Mouse (Mus musculus): ENCODE results near the gene Gm10553. TPM values are rescaled to one million over a fixed set of nuclear protein-coding genes. Genes with fewer than 3 reads are reported as not detected.
"Not testable (repeated sequence)": the region's sequence is repeated elsewhere in the genome, so short reads cannot be mapped to it uniquely, and the experiment has no call there.

Gm10553 gene
- polyA plus RNA-seq, 1 experiment from 2014 or later = not detected

GRCm38 (mm10) chr1:85106013-85106412, 6.0 kb downstream of the Gm10553 start:
- H3K27me3 ChIP-seq (replicated peaks; ENCODE audit: control insufficient read depth, insufficient read depth, low read length); H3K36me3 ChIP-seq (ENCODE audit: control insufficient read depth, insufficient read depth, low read length); H3K4me1 ChIP-seq (ENCODE audit: control insufficient read depth, insufficient read depth, low read length); H3K4me3 ChIP-seq (ENCODE audit: low read length); H3K4me2 ChIP-seq (ENCODE audit: low read depth, low read length); ATAC-seq; H3K9ac ChIP-seq (ENCODE audit: low read depth, low read length); H3K9me3 ChIP-seq (ENCODE audit: control insufficient read depth, low read length); H3K27ac ChIP-seq (ENCODE audit: low read length): not testable (repeated sequence)
- WGBS = 68% methylated on average over 5 of the region's 6 CpGs

GRCm38 (mm10) chr1:85109753-85110152, 9.8 kb downstream of the Gm10553 start, which contains the start of gene A530032D15Rik:
Gene A530032D15Rik (minus strand): TSS chr1:85109853.
- not testable (repeated sequence) for ATAC-seq; H3K4me2 ChIP-seq (ENCODE audit: low read depth, low read length); H3K9me3 ChIP-seq (ENCODE audit: control insufficient read depth, low read length); H3K27me3 ChIP-seq (replicated peaks; ENCODE audit: control insufficient read depth, insufficient read depth, low read length); H3K4me1 ChIP-seq (ENCODE audit: control insufficient read depth, insufficient read depth, low read length); H3K4me3 ChIP-seq (ENCODE audit: low read length); H3K27ac ChIP-seq (ENCODE audit: low read length); H3K36me3 ChIP-seq (ENCODE audit: control insufficient read depth, insufficient read depth, low read length); H3K9ac ChIP-seq (ENCODE audit: low read depth, low read length)
- 80% methylated on average over 1 of the region's 7 CpGs for WGBS

GRCm38 (mm10) chr1:85110876-85111275, 10.9 kb downstream of the Gm10553 start:
- not testable (repeated sequence) for H3K36me3 ChIP-seq (ENCODE audit: control insufficient read depth, insufficient read depth, low read length); H3K4me1 ChIP-seq (ENCODE audit: control insufficient read depth, insufficient read depth, low read length); H3K27me3 ChIP-seq (replicated peaks; ENCODE audit: control insufficient read depth, insufficient read depth, low read length); H3K4me2 ChIP-seq (ENCODE audit: low read depth, low read length); H3K9me3 ChIP-seq (ENCODE audit: control insufficient read depth, low read length); H3K9ac ChIP-seq (ENCODE audit: low read depth, low read length); H3K4me3 ChIP-seq (ENCODE audit: low read length); ATAC-seq; H3K27ac ChIP-seq (ENCODE audit: low read length)
- 78% methylated on average over 2 of the region's 3 CpGs for WGBS

- H3K9ac ChIP-seq (ENCODE audit: low read depth, low read length); H3K9me3 ChIP-seq (ENCODE audit: control insufficient read depth, low read length); H3K4me3 ChIP-seq (ENCODE audit: low read length); H3K4me1 ChIP-seq (ENCODE audit: control insufficient read depth, insufficient read depth, low read length); ATAC-seq; H3K4me2 ChIP-seq (ENCODE audit: low read depth, low read length); H3K27ac ChIP-seq (ENCODE audit: low read length); H3K27me3 ChIP-seq (replicated peaks; ENCODE audit: control insufficient read depth, insufficient read depth, low read length); H3K36me3 ChIP-seq (ENCODE audit: control insufficient read depth, insufficient read depth, low read length): not testable (repeated sequence)
- WGBS = 67% methylated on average over 9 of the region's 10 CpGs
Observed at GRCm38 (mm10) chr1:85111572-85111971, 11.6 kb downstream of the Gm10553 start.

- not testable (repeated sequence) for H3K4me3 ChIP-seq (ENCODE audit: low read length); H3K27ac ChIP-seq (ENCODE audit: low read length); H3K9me3 ChIP-seq (ENCODE audit: control insufficient read depth, low read length); ATAC-seq; H3K4me1 ChIP-seq (ENCODE audit: control insufficient read depth, insufficient read depth, low read length); H3K4me2 ChIP-seq (ENCODE audit: low read depth, low read length); H3K36me3 ChIP-seq (ENCODE audit: control insufficient read depth, insufficient read depth, low read length); H3K9ac ChIP-seq (ENCODE audit: low read depth, low read length); H3K27me3 ChIP-seq (replicated peaks; ENCODE audit: control insufficient read depth, insufficient read depth, low read length)
- 86% methylated on average over 7 of the region's 7 CpGs for whole genome bisulfite sequencing
Observed at GRCm38 (mm10) chr1:85112266-85112665, 12.3 kb downstream of the Gm10553 start.

- not testable (repeated sequence) for H3K9me3 ChIP-seq (ENCODE audit: control insufficient read depth, low read length); H3K27ac ChIP-seq (ENCODE audit: low read length); H3K27me3 ChIP-seq (replicated peaks; ENCODE audit: control insufficient read depth, insufficient read depth, low read length); H3K4me1 ChIP-seq (ENCODE audit: control insufficient read depth, insufficient read depth, low read length); H3K4me3 ChIP-seq (ENCODE audit: low read length); ATAC-seq; H3K36me3 ChIP-seq (ENCODE audit: control insufficient read depth, insufficient read depth, low read length); H3K9ac ChIP-seq (ENCODE audit: low read depth, low read length); H3K4me2 ChIP-seq (ENCODE audit: low read depth, low read length)
- 66% methylated on average over 2 of the region's 5 CpGs for whole genome bisulfite sequencing
Observed at GRCm38 (mm10) chr1:85112889-85113288, 12.9 kb downstream of the Gm10553 start.

GRCm38 (mm10) chr1:85114078-85114477, 14.1 kb downstream of the Gm10553 start:
- not testable (repeated sequence) for H3K4me2 ChIP-seq (ENCODE audit: low read depth, low read length); H3K4me3 ChIP-seq (ENCODE audit: low read length); H3K9me3 ChIP-seq (ENCODE audit: control insufficient read depth, low read length); H3K4me1 ChIP-seq (ENCODE audit: control insufficient read depth, insufficient read depth, low read length); H3K27me3 ChIP-seq (replicated peaks; ENCODE audit: control insufficient read depth, insufficient read depth, low read length); H3K36me3 ChIP-seq (ENCODE audit: control insufficient read depth, insufficient read depth, low read length); H3K27ac ChIP-seq (ENCODE audit: low read length); ATAC-seq; H3K9ac ChIP-seq (ENCODE audit: low read depth, low read length)
- WGBS = 74% methylated on average over 3 of the region's 3 CpGs

GRCm38 (mm10) chr1:85114666-85115402, 14.9 kb downstream of the Gm10553 start:
- not testable (repeated sequence) for H3K27ac ChIP-seq (ENCODE audit: low read length); H3K27me3 ChIP-seq (replicated peaks; ENCODE audit: control insufficient read depth, insufficient read depth, low read length); H3K9ac ChIP-seq (ENCODE audit: low read depth, low read length); H3K9me3 ChIP-seq (ENCODE audit: control insufficient read depth, low read length); H3K4me3 ChIP-seq (ENCODE audit: low read length); H3K4me2 ChIP-seq (ENCODE audit: low read depth, low read length); H3K4me1 ChIP-seq (ENCODE audit: control insufficient read depth, insufficient read depth, low read length); H3K36me3 ChIP-seq (ENCODE audit: control insufficient read depth, insufficient read depth, low read length); ATAC-seq
- WGBS = 59% methylated on average over 6 of the region's 6 CpGs

GRCm38 (mm10) chr1:85117537-85117936, 17.6 kb downstream of the Gm10553 start:
- not testable (repeated sequence) for H3K4me1 ChIP-seq (ENCODE audit: control insufficient read depth, insufficient read depth, low read length); H3K27me3 ChIP-seq (replicated peaks; ENCODE audit: control insufficient read depth, insufficient read depth, low read length); ATAC-seq; H3K36me3 ChIP-seq (ENCODE audit: control insufficient read depth, insufficient read depth, low read length); H3K4me2 ChIP-seq (ENCODE audit: low read depth, low read length); H3K9me3 ChIP-seq (ENCODE audit: control insufficient read depth, low read length); H3K4me3 ChIP-seq (ENCODE audit: low read length); H3K27ac ChIP-seq (ENCODE audit: low read length); H3K9ac ChIP-seq (ENCODE audit: low read depth, low read length)
- WGBS = 53% methylated on average over 4 of the region's 6 CpGs

GRCm38 (mm10) chr1:85118341-85118740, 18.4 kb downstream of the Gm10553 start:
- H3K4me3 ChIP-seq (ENCODE audit: low read length); H3K27me3 ChIP-seq (replicated peaks; ENCODE audit: control insufficient read depth, insufficient read depth, low read length); H3K9me3 ChIP-seq (ENCODE audit: control insufficient read depth, low read length); H3K9ac ChIP-seq (ENCODE audit: low read depth, low read length); ATAC-seq; H3K4me1 ChIP-seq (ENCODE audit: control insufficient read depth, insufficient read depth, low read length); H3K36me3 ChIP-seq (ENCODE audit: control insufficient read depth, insufficient read depth, low read length); H3K27ac ChIP-seq (ENCODE audit: low read length); H3K4me2 ChIP-seq (ENCODE audit: low read depth, low read length): not testable (repeated sequence)
- 78% methylated on average over 5 of the region's 6 CpGs for WGBS
